In genomic region chr13:55378907-55379580, GRCm38 (mm10) we compare ENCODE assay signal across 10 mouse cellular contexts. TPM values are rescaled to one million over a fixed set of nuclear protein-coding genes. Genes with fewer than 3 reads are reported as not detected.
DNase-seq lines count a peak whose midpoint lies in the region; ATAC-seq and TF ChIP-seq lines count a peak whose summit lies in the region.
"Had no signal": no experiment of that assay in that cellular context is flagged by ENCODE, and none has a peak within 500 bp of the region (broad histone marks: within the 10 kb centered on the region; RNA-seq: fewer than 3 reads in every experiment).

No protein-coding gene starts in this region.

- WGBS in heart, embryonic 16.5 days, result 9% methylated on average over 32 of the region's 32 CpGs
- 10% methylated on average over 32 of the region's 32 CpGs for WGBS in hindbrain, embryonic 16.5 days
- WGBS in limb, embryonic 10.5 days, result 7% methylated on average over 32 of the region's 32 CpGs

- peaks cover 47% of the 10 kb centered on the region for H3K27me3 ChIP-seq in heart, embryonic 16.5 days (ENCODE audit: control insufficient read depth, insufficient read depth, low read length)
- peaks cover 40% of the 10 kb centered on the region for H3K27me3 ChIP-seq in hindbrain, embryonic 16.5 days (replicated peaks; ENCODE audit: control insufficient read depth, insufficient read depth, low read length)
- peaks cover 91% of the 10 kb centered on the region for H3K27me3 ChIP-seq in limb, embryonic 10.5 days (ENCODE audit: low read depth, poor library complexity, severe bottlenecking)

- intact Hi-C loops in heart, postnatal 10 days (cut with DNase I), result no loop called here
- intact Hi-C loops in left cerebral cortex, postnatal 25 days (cut with DNase I), result no loop called here

- H3K27ac ChIP-seq in heart, embryonic 16.5 days (ENCODE audit: low read length), result no peak overlapping the region
- H3K27ac ChIP-seq in ES-E14 (ENCODE audit: insufficient read depth, low read depth, low read length, poor library complexity, severe bottlenecking), result no peak overlapping the region
- H3K27ac ChIP-seq in hindbrain, embryonic 16.5 days (ENCODE audit: low read depth, low read length), result no peak overlapping the region
- H3K27ac ChIP-seq in limb, embryonic 10.5 days, result no peak overlapping the region

- ATAC-seq in heart, embryonic 16.5 days (replicated peaks; ENCODE audit: extremely low read depth, insufficient read depth, low FRiP score), result no peak
- no peak for ATAC-seq in hindbrain, embryonic 16.5 days

- no peak overlapping the region for H3K9ac ChIP-seq in heart, embryonic 16.5 days (ENCODE audit: low read length)
- peak overlapping the region; percentile 23; the same call in 1 of the 2 replicates for H3K9ac ChIP-seq in ES-E14 (ENCODE audit: insufficient read depth, low read depth, low read length, poor library complexity, severe bottlenecking)
- 0 out of 2 replicates have a peak overlapping the region, but pooled peaks have one; percentile 17 for H3K9ac ChIP-seq in hindbrain, embryonic 16.5 days (ENCODE audit: low read depth, low read length)

- H3K4me1 ChIP-seq in heart, embryonic 16.5 days (ENCODE audit: control insufficient read depth, insufficient read depth, low read length), result no peaks in the 10 kb centered on the region
- H3K4me1 ChIP-seq in ES-E14 (ENCODE audit: control insufficient read depth in 2 of 2, insufficient read depth in 2 of 2, low read length in 2 of 2, poor library complexity in 1 of 2), result peaks cover 0 to 13% of the 10 kb centered on the region in 2 experiments; a peak in 2 of 4 replicates
- no peaks in the 10 kb centered on the region for H3K4me1 ChIP-seq in hindbrain, embryonic 16.5 days (ENCODE audit: control insufficient read depth, insufficient read depth, low read depth, low read length)
- peaks cover 11% of the 10 kb centered on the region for H3K4me1 ChIP-seq in limb, embryonic 10.5 days

- no peak overlapping the region for H3K4me3 ChIP-seq in heart, embryonic 16.5 days (ENCODE audit: low read length)
- H3K4me3 ChIP-seq in ES-E14 (ENCODE audit: insufficient read depth in 1 of 2, low read depth in 1 of 2, low read length in 2 of 2, poor library complexity in 1 of 2, severe bottlenecking in 1 of 2), result peak overlapping the region; percentile 57 to 62
- H3K4me3 ChIP-seq in hindbrain, embryonic 16.5 days (ENCODE audit: low read length), result no peak overlapping the region
- H3K4me3 ChIP-seq in limb, embryonic 10.5 days, result peak overlapping the region; percentile 32

- in situ Hi-C loops in ES-E14 (cut with MboI; ENCODE audit: low sequenced_read_pairs in 2 of 2, unreplicated experiment in 2 of 2), result no loop called here

- H3K4me2 ChIP-seq in heart, embryonic 16.5 days (ENCODE audit: low read depth, low read length), result peak overlapping the region; percentile 22; the same call in 1 of the 2 replicates
- H3K4me2 ChIP-seq in hindbrain, embryonic 16.5 days (ENCODE audit: low read length), result no peak overlapping the region

- no peaks in the 10 kb centered on the region for H3K36me3 ChIP-seq in heart, embryonic 16.5 days (ENCODE audit: control insufficient read depth, insufficient read depth)
- no peaks in the 10 kb centered on the region for H3K36me3 ChIP-seq in ES-E14 (ENCODE audit: control insufficient read depth, insufficient read depth, low read length, poor library complexity, severe bottlenecking)
- no peaks in the 10 kb centered on the region for H3K36me3 ChIP-seq in hindbrain, embryonic 16.5 days (ENCODE audit: control insufficient read depth, insufficient read depth, low read length)
- H3K36me3 ChIP-seq in limb, embryonic 10.5 days, result no peaks in the 10 kb centered on the region

- H3K9me3 ChIP-seq in heart, embryonic 16.5 days (replicated peaks; ENCODE audit: control insufficient read depth, low read length), result no peaks in the 10 kb centered on the region
- H3K9me3 ChIP-seq in ES-E14 (ENCODE audit: control insufficient read depth, insufficient read depth, low read depth, low read length), result no peaks in the 10 kb centered on the region
- no peaks in the 10 kb centered on the region for H3K9me3 ChIP-seq in hindbrain, embryonic 16.5 days (ENCODE audit: control insufficient read depth, low read length)
- no peaks in the 10 kb centered on the region for H3K9me3 ChIP-seq in limb, embryonic 10.5 days (replicated peaks)

- no peak for DNase-seq in heart, postnatal 10 days
- DNase-seq in ES-E14 (ENCODE audit: low read depth, low spot score) (peak; percentile 81), MN1 (ENCODE audit: low spot score) (no peak)
- no peak for DNase-seq in limb, embryonic 10.5 days (ENCODE audit: low spot score)
- no peak for DNase-seq in left cerebral cortex, postnatal 25 days (ENCODE audit: low spot score in 2 of 2)
- DNase-seq in left cerebral cortex, adult 18-20 months (ENCODE audit: low spot score in 2 of 2), result no peak
- DNase-seq: adrenal gland, postnatal 36 days had no signal

TF ChIP-seq in ES-E14, 5 proteins besides CTCF, POLR2A, EP300 and RAD21:
- TF ChIP-seq ZNF384 (IDR thresholded peaks at IDR 0.05; ENCODE audit: low read depth, low read length) (no peak), CHD2 (IDR thresholded peaks at IDR 0.05; ENCODE audit: low read depth, low read length) (no peak), HCFC1 (IDR thresholded peaks at IDR 0.05; ENCODE audit: borderline replicate concordance, insufficient read depth, low read length) (no peak), ZC3H11A (IDR thresholded peaks at IDR 0.05; ENCODE audit: borderline replicate concordance, low read depth, low read length) (no peak), MAFK (IDR thresholded peaks at IDR 0.05; ENCODE audit: insufficient read depth, low read depth, low read length) (no peak)

RNA-seq across cellular contexts. Expression of gene Rgs14, which starts 9.5 kb away (rescaled TPM):
- 1.4 and 2.4 TPM in 2 replicates for polyA plus RNA-seq in heart, embryonic 16.5 days (2015; fragmentation: Nextera tagmentation; extraction: Ambion mirVana)
- total RNA-seq in heart, postnatal 10 days (2021), result under 1 TPM; 0.60 to 0.74 TPM
- total RNA-seq in ES-E14 (2012; rRNA removed), result 0.62 and 1.4 TPM in 2 replicates
- 0.27 and 0.44 TPM in 2 replicates for polyA plus RNA-seq in hindbrain, embryonic 16.5 days (2015; fragmentation: Nextera tagmentation; extraction: Ambion mirVana)
- polyA plus RNA-seq in limb, embryonic 10.5 days (2016; fragmentation: Nextera tagmentation; extraction: Ambion mirVana), result 0.70 and 1.1 TPM in 2 replicates
- 10 to 100 TPM; 55.6 to 58.5 TPM for total RNA-seq in left cerebral cortex, postnatal 25 days (2021)
- total RNA-seq in left cerebral cortex, adult 18-20 months (2021), result 10 to 100 TPM; 57.5 to 60.7 TPM

RNA-seq across cellular contexts. Expression of gene Lman2, which starts 16.5 kb away (rescaled TPM):
- 84.2 and 84.5 TPM in 2 replicates for polyA plus RNA-seq in heart, embryonic 16.5 days (2015; fragmentation: Nextera tagmentation; extraction: Ambion mirVana)
- 10 to 100 TPM; 56.7 to 58.2 TPM for total RNA-seq in heart, postnatal 10 days (2021)
- 195 and 272 TPM in 2 replicates for total RNA-seq in ES-E14 (2012; rRNA removed)
- 44.9 and 51.5 TPM in 2 replicates for polyA plus RNA-seq in hindbrain, embryonic 16.5 days (2015; fragmentation: Nextera tagmentation; extraction: Ambion mirVana)
- polyA plus RNA-seq in limb, embryonic 10.5 days (2016; fragmentation: Nextera tagmentation; extraction: Ambion mirVana), result 112 and 113 TPM in 2 replicates
- 10 to 100 TPM; 57.5 to 59.7 TPM for total RNA-seq in left cerebral cortex, postnatal 25 days (2021)
- 10 to 100 TPM; 54.4 to 59.1 TPM for total RNA-seq in left cerebral cortex, adult 18-20 months (2021)

RNA-seq across cellular contexts. Expression of gene Slc34a1, which starts 18.9 kb away (rescaled TPM):
- polyA plus RNA-seq in heart, embryonic 16.5 days (2015; fragmentation: Nextera tagmentation; extraction: Ambion mirVana), result not detected in 2 replicates
- total RNA-seq in heart, postnatal 10 days (2021), result not detected
- not detected in 2 replicates for total RNA-seq in ES-E14 (2012; rRNA removed)
- polyA plus RNA-seq in hindbrain, embryonic 16.5 days (2015; fragmentation: Nextera tagmentation; extraction: Ambion mirVana), result 0.05 TPM in 1 of 2 replicates, not detected in the other
- polyA plus RNA-seq in limb, embryonic 10.5 days (2016; fragmentation: Nextera tagmentation; extraction: Ambion mirVana), result not detected in 2 replicates
- not detected for total RNA-seq in left cerebral cortex, postnatal 25 days (2021)
- total RNA-seq in left cerebral cortex, adult 18-20 months (2021), result not detected
- total RNA-seq: adrenal gland, postnatal 36 days had no signal
- polyA plus RNA-seq: heart, postnatal 0 days had no signal

RNA-seq across cellular contexts. Expression of gene Pfn3, which starts 36.0 kb away (rescaled TPM):
- polyA plus RNA-seq in heart, embryonic 16.5 days (2015; fragmentation: Nextera tagmentation; extraction: Ambion mirVana), result not detected in 2 replicates
- total RNA-seq in heart, postnatal 10 days (2021), result not detected
- not detected in 2 replicates for total RNA-seq in ES-E14 (2012; rRNA removed)
- 1.1 and 1.4 TPM in 2 replicates for polyA plus RNA-seq in hindbrain, embryonic 16.5 days (2015; fragmentation: Nextera tagmentation; extraction: Ambion mirVana)
- not detected in 2 replicates for polyA plus RNA-seq in limb, embryonic 10.5 days (2016; fragmentation: Nextera tagmentation; extraction: Ambion mirVana)
- not detected for total RNA-seq in left cerebral cortex, postnatal 25 days (2021)
- not detected for total RNA-seq in left cerebral cortex, adult 18-20 months (2021)
- total RNA-seq: adrenal gland, postnatal 36 days had no signal
- polyA plus RNA-seq: heart, postnatal 0 days had no signal

RNA-seq across cellular contexts. Expression of gene F12, which starts 47.5 kb away (rescaled TPM):
- 0.25 TPM in 1 of 2 replicates, not detected in the other for polyA plus RNA-seq in heart, embryonic 16.5 days (2015; fragmentation: Nextera tagmentation; extraction: Ambion mirVana)
- not detected for total RNA-seq in heart, postnatal 10 days (2021)
- total RNA-seq in ES-E14 (2012; rRNA removed), result not detected in 2 replicates
- 0.14 and 0.38 TPM in 2 replicates for polyA plus RNA-seq in hindbrain, embryonic 16.5 days (2015; fragmentation: Nextera tagmentation; extraction: Ambion mirVana)
- polyA plus RNA-seq in limb, embryonic 10.5 days (2016; fragmentation: Nextera tagmentation; extraction: Ambion mirVana), result 0.14 TPM in 1 of 2 replicates, not detected in the other
- under 1 TPM; 0.57 to 0.62 TPM for total RNA-seq in left cerebral cortex, postnatal 25 days (2021)
- under 1 TPM; 0.33 to 0.68 TPM for total RNA-seq in left cerebral cortex, adult 18-20 months (2021)
- polyA plus RNA-seq: heart, postnatal 0 days had no signal

Comparison
In these comparisons a context has a peak if more than half of its experiments do, and no peak if none do; other contexts are left out.
1. H3K4me3 ChIP-seq: peak in ES-E14 (2 of 2) and limb, embryonic 10.5 days (single experiment); none in heart, embryonic 16.5 days (single experiment) and hindbrain, embryonic 16.5 days (single experiment).
2. RNA of gene Rgs14, which starts 9.5 kb away (total RNA-seq): 57.5 to 60.7 TPM in left cerebral cortex, adult 18-20 months and 55.6 to 58.5 TPM in left cerebral cortex, postnatal 25 days; 0.60 to 0.74 TPM in heart, postnatal 10 days and 0.62 to 1.4 TPM in ES-E14; every median in the first group is over 10 times any median in the second.